Mouse (Mus musculus) olfactory bulb, adult 2 months (tissue): ENCODE data around the gene Gprin1.

Source experiments
- CTCF ChIP-seq: fragments of 200-500 bp; IDR thresholded peaks from 2 replicates; pipeline ENCODE4 v1.5.1; 2012; ENCODE audit warnings: low read depth, mild to moderate bottlenecking, low read length, moderate library complexity; ENCODE audit not compliant: insufficient read depth
- POLR2A ChIP-seq: fragments of 200-500 bp; IDR thresholded peaks from 2 replicates; pipeline ENCODE4 v1.6.1; 2012; ENCODE audit warnings: mild to moderate bottlenecking, low read depth, low read length, moderate library complexity; ENCODE audit not compliant: insufficient read depth

DNA sequence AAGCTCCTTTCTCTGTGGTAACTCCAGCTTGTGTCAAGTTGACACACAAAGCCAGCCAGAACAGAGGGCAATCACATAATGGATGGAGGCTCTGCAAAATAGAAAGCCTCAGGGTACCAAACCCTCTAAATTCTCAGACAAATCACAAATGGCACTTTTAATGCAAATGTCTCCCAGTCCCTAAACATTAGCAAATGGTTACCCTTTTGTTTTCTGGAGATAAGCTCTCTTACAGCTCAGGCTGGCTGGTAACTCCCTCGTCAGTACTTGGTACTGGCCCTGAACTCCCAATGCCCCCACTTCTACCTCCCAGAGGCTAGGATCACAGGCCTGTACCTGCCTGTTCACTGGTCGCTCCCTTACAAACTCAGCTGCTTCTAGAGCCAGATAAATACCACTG, 33.6 kb upstream of the Gprin1 start:
- TF ChIP-seq CTCF (no peak), POLR2A (no peak)
